Mouse (Mus musculus) heart, adult 2 months (tissue): ENCODE data around the gene Ccn1.

ENCODE experiments used
- CTCF ChIP-seq: fragments of 200-600 bp; IDR thresholded peaks from 2 replicates; pipeline ENCODE4 v1.8.1; 2022; ENCODE audit warnings: antibody characterized with exemption, mild to moderate bottlenecking, moderate library complexity
- EP300 ChIP-seq: fragments of 200-500 bp; IDR thresholded peaks from 2 replicates; pipeline ENCODE4 v1.6.1; 2011; ENCODE audit warnings: low read depth, low read length, control low read depth; ENCODE audit not compliant: insufficient read depth
- POLR2A ChIP-seq: fragments of 200-500 bp; IDR thresholded peaks from 2 replicates; pipeline ENCODE4 v1.6.1; 2011; ENCODE audit warnings: mild to moderate bottlenecking, low read depth, low read length, control low read depth; ENCODE audit not compliant: insufficient read depth

- TF ChIP-seq CTCF, result no peak
- TF ChIP-seq POLR2A, result no peak
- TF ChIP-seq EP300, result no peak
Observed at GRCm38 (mm10) chr3:145634002-145634710, 15.6 kb downstream of the Ccn1 start.
